Mouse (Mus musculus): ENCODE measurements around the gene Gcg.

- TF ChIP-seq CTCF (IDR thresholded peaks at IDR 0.05; ENCODE audit: low read depth, low read length) (no peak), GATA1 (IDR thresholded peaks at IDR 0.05; ENCODE audit: borderline replicate concordance, low read length) (no peak), TAL1 (conservative IDR thresholded peaks at IDR 0.05; ENCODE audit: low read depth, low read length) (no peak)
Measured at GRCm38 (mm10) chr2:62425941-62426340, 57.5 kb downstream of the Gcg start.

Data from G1E (cell line).